Mouse (Mus musculus) lung, embryonic 14.5 days (tissue): ENCODE results near the gene Prep. TPM values are rescaled to one million over a fixed set of nuclear protein-coding genes. Genes with fewer than 3 reads are reported as not detected.

Experiments
- ATAC-seq: fragments of 200-750 bp; cut with Nextera tagmentation; 2 replicates; pipeline ENCODE4 v1.8.0; 2017; ENCODE audit warnings: mild to moderate bottlenecking, moderate TSS enrichment, moderate library complexity; ENCODE audit not compliant: insufficient read depth
- DNase-seq: peaks from one replicate; pipeline ENCODE4 v3.0.0-alpha.2; 2015
- H3K27ac ChIP-seq: fragments of 300-500 bp; sonication (generic); 2 replicates; pipeline ENCODE4 v1.5.1; 2014; ENCODE audit warnings: low read depth, mild to moderate bottlenecking, moderate library complexity
- H3K27me3 ChIP-seq: fragments of 300-500 bp; sonication (generic); 2 replicates; pipeline ENCODE4 v1.6.1; 2014; ENCODE audit warnings: low read length, control low read depth; ENCODE audit not compliant: insufficient read depth
- H3K36me3 ChIP-seq: fragments of 300-500 bp; sonication (generic); 2 replicates; pipeline ENCODE4 v1.6.1; 2014; ENCODE audit warnings: control low read depth; ENCODE audit not compliant: insufficient read depth
- H3K4me1 ChIP-seq: fragments of 300-500 bp; sonication (generic); 2 replicates; pipeline ENCODE4 v1.6.1; 2014; ENCODE audit warnings: antibody characterized with exemption, control low read depth; ENCODE audit not compliant: insufficient read depth
- H3K4me2 ChIP-seq: fragments of 300-500 bp; sonication (generic); 2 replicates; pipeline ENCODE4 v1.6.1; 2014; ENCODE audit warnings: mild to moderate bottlenecking
- H3K4me3 ChIP-seq: fragments of 300-500 bp; sonication (generic); 2 replicates; pipeline ENCODE4 v1.5.1; 2014; ENCODE audit warnings: low read depth, low read length
- H3K9ac ChIP-seq: fragments of 300-500 bp; sonication (generic); 2 replicates; pipeline ENCODE4 v1.6.1; 2014
- H3K9me3 ChIP-seq: fragments of 300-500 bp; sonication (generic); 2 replicates; pipeline ENCODE4 v1.6.1; 2016; ENCODE audit warnings: low read depth, low read length, control low read depth
- CTCF ChIP-seq: IDR thresholded peaks from 2 replicates; pipeline ENCODE4 v1.5.1; 2016; ENCODE audit warnings: antibody characterized with exemption, low read depth
- WGBS: fragments of 180-500 bp; shearing (Covaris S2); extraction: QIAGEN DNeasy Blood & Tissue Kit; methylation state at CpG from one replicate; pipeline ENCODE4 v1.1.7; 2014; 5-methylcytosine and 5-hydroxymethylcytosine counted together
- polyA plus RNA-seq: library from polyadenylated mRNA; unstranded; fragments of >200 nt; fragmentation: Nextera tagmentation; extraction: Ambion mirVana; gene quantifications from 2 replicates; pipeline ENCODE4 v1.2.1, GENCODE M21; 2014

Gene Prep
- polyA plus RNA-seq, 1 experiment from 2014 or later: 34.6 TPM

DNA sequence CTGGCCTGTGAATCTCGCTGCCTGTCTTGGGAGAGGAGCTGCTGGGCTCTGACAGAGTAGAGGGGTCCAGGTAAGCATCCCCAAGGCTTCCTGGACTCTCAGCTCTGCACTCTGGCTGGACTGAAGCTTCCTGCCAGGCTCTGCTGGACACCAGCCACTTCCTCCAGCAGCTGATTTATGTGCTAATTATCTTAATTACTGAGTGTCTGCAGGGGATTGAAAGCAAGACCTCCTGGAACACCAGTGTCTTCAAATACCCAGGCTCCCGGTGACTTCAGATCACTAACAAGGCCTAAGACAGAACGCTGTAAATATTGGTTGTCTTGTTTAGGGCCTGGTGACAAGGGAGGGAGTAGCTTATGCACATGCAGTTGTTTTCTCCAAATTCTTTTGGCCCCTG lies 17.5 kb downstream of the Prep start:
- no peak for ATAC-seq

GRCm38 (mm10) chr10:45085315-45085714 lies 18.3 kb downstream of the Prep start:
- ATAC-seq: no peak
- no peak for TF ChIP-seq CTCF
- no peak for DNase-seq
- Histone ChIP-seq H3K4me2 (no peak overlapping the region), H3K27me3 (no peaks in the 10 kb centered on the region), H3K4me1 (peaks cover 6% of the 10 kb centered on the region; the same call in 1 of the 2 replicates), H3K27ac (no peak overlapping the region), H3K9ac (no peak overlapping the region), H3K4me3 (no peak overlapping the region), H3K36me3 (peaks cover 6% of the 10 kb centered on the region; the same call in 1 of the 2 replicates), H3K9me3 (no peaks in the 10 kb centered on the region)
- 63% methylated on average over 2 of the region's 2 CpGs for WGBS

More for the DNA sequence above, 17.5 kb downstream of the Prep start:
- WGBS: 55% methylated on average over 3 of the region's 3 CpGs
- H3K9me3 ChIP-seq: no peaks in the 10 kb centered on the region
- no peaks in the 10 kb centered on the region for H3K27me3 ChIP-seq
- no peak overlapping the region for H3K27ac ChIP-seq
- TF ChIP-seq CTCF: no peak
- no peak overlapping the region for H3K9ac ChIP-seq
- peaks cover 6% of the 10 kb centered on the region; the same call in 1 of the 2 replicates for H3K36me3 ChIP-seq
- no peak overlapping the region for H3K4me2 ChIP-seq
- H3K4me1 ChIP-seq: peaks cover 6% of the 10 kb centered on the region; the same call in 1 of the 2 replicates
- no peak for DNase-seq
- H3K4me3 ChIP-seq: no peak overlapping the region

DNA sequence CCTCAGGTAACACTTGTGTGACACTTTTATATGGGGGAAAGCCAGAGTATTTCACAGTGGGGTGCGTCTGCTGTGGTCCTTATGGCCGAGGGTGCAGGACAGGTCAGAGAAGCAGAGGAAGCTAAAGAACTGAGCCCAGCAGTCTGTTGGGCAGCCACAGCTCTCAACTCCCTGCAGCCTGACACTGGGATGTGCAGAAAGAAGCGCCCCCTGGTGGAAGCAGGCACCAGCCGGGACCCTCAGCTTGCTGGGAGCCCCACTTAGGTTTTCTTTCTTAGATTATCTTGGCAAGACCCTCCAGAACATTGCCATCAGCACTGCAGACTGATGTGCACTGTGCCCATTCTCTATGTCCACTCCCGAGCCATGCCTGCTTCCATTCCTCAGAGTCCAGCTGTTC lies 19.6 kb downstream of the Prep start:
- no peak overlapping the region for H3K4me3 ChIP-seq
- TF ChIP-seq CTCF: peak; percentile 54
- no peaks in the 10 kb centered on the region for H3K4me1 ChIP-seq
- H3K9ac ChIP-seq: no peak overlapping the region
- no peak overlapping the region for H3K27ac ChIP-seq
- H3K4me2 ChIP-seq: no peak overlapping the region
- DNase-seq: peak; percentile 43
- H3K36me3 ChIP-seq: peaks cover 7% of the 10 kb centered on the region; the same call in 1 of the 2 replicates
- no peaks in the 10 kb centered on the region for H3K9me3 ChIP-seq
- ATAC-seq: no peak
- WGBS: 51% methylated on average over 5 of the region's 5 CpGs
- H3K27me3 ChIP-seq: no peaks in the 10 kb centered on the region

- H3K4me3 ChIP-seq: no peak overlapping the region
- no peaks in the 10 kb centered on the region for H3K9me3 ChIP-seq
- TF ChIP-seq CTCF: no peak
- peak overlapping the region; percentile 75 for H3K27ac ChIP-seq
- peak; percentile 55 for DNase-seq
- 66% methylated on average over 8 of the region's 8 CpGs for WGBS
- H3K27me3 ChIP-seq: no peaks in the 10 kb centered on the region
- no peak overlapping the region for H3K4me2 ChIP-seq
- no peak overlapping the region for H3K9ac ChIP-seq
- peak; percentile 74; the same call in 1 of the 2 replicates for ATAC-seq
- peaks cover 41% of the 10 kb centered on the region for H3K36me3 ChIP-seq
- no peaks in the 10 kb centered on the region for H3K4me1 ChIP-seq
Measured at GRCm38 (mm10) chr10:45091462-45092079, 24.6 kb downstream of the Prep start.

GRCm38 (mm10) chr10:45092080-45093056 lies 25.4 kb downstream of the Prep start:
- WGBS: 84% methylated on average over 12 of the region's 12 CpGs
- no peak for ATAC-seq
- H3K9ac ChIP-seq: no peak overlapping the region
- peak overlapping the region; percentile 73; the same call in 1 of the 2 replicates for H3K27ac ChIP-seq
- H3K4me2 ChIP-seq: no peak overlapping the region
- no peaks in the 10 kb centered on the region for H3K27me3 ChIP-seq
- peaks cover 48% of the 10 kb centered on the region for H3K36me3 ChIP-seq
- H3K4me3 ChIP-seq: no peak overlapping the region
- DNase-seq: no peak
- H3K4me1 ChIP-seq: no peaks in the 10 kb centered on the region
- H3K9me3 ChIP-seq: no peaks in the 10 kb centered on the region
- TF ChIP-seq CTCF: no peak

DNA sequence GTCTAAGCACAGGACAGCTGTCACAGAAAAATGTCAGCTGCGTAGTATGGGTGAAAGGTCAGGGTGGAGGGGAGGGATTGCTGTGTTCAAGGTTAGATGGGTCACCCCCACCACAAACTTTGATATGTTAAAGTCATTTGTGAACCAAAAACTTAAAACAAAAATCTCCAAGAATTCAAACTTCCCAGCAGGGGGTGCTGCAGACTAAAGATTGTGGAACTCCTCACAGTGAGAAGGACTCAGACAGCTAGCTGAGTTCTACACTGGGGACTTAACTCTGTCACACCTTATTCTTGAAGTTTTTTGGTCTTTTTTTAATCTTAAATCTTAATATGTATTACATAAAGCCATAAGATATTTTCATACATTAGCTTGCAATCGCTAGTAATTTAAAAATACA lies 31.7 kb downstream of the Prep start:
- Histone ChIP-seq H3K36me3 (peaks cover 63% of the 10 kb centered on the region), H3K4me2 (no peak overlapping the region), H3K27ac (no peak overlapping the region), H3K4me3 (no peak overlapping the region), H3K9me3 (no peaks in the 10 kb centered on the region), H3K4me1 (no peaks in the 10 kb centered on the region), H3K9ac (no peak overlapping the region), H3K27me3 (no peaks in the 10 kb centered on the region)
- 97% methylated on average over 2 of the region's 2 CpGs for WGBS
- TF ChIP-seq CTCF: peak; percentile 25; the same call in 1 of the 2 replicates
- ATAC-seq: no peak
- peak; percentile 61 for DNase-seq

DNA sequence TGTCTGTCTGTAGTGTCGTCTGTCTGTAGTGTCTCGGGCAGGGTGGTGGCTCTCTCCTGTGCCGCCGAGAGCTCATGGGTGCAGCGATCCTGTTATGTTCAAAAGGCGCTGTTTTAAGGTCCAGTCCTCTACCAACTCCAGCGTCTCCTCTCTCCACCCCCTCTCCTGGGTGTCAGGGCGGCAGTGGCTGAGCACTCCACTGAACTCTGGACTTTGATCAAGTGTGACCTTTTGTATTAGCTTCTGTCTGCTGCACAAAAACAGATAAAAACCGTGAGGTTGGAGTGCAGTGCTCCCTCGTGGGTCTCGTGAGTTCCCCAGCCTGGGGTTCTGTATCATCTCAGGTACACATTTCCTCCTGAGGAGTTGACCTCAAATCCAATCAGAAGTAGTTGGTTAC lies 33.5 kb downstream of the Prep start:
- 75% methylated on average over 11 of the region's 11 CpGs for WGBS
- no peak for ATAC-seq
- H3K36me3 ChIP-seq: peaks cover 53% of the 10 kb centered on the region

More for the DNA sequence above, 33.5 kb downstream of the Prep start:
- Histone ChIP-seq H3K9ac (no peak overlapping the region), H3K9me3 (no peaks in the 10 kb centered on the region), H3K4me1 (no peaks in the 10 kb centered on the region), H3K4me3 (no peak overlapping the region), H3K4me2 (no peak overlapping the region), H3K27me3 (no peaks in the 10 kb centered on the region), H3K27ac (no peak overlapping the region)
- no peak for DNase-seq
- TF ChIP-seq CTCF: no peak
